Mouse (Mus musculus) megakaryocyte progenitor cell, adult 5-6 weeks (primary cell): ENCODE results near the gene Sycp2l. TPM values are rescaled to one million over a fixed set of nuclear protein-coding genes. Genes with fewer than 3 reads are reported as not detected.
A peak's percentile ranks its signal among the peaks of the same experiment; 100 is the strongest.
"Not testable (repeated sequence)": the region's sequence is repeated elsewhere in the genome, so short reads cannot be mapped to it uniquely, and the experiment has no call there.

Experiments
- ATAC-seq: replicated peaks from 2 replicates; pipeline ENCODE4 v1.8.0; 2016; ENCODE audit warnings: mild to moderate bottlenecking, moderate TSS enrichment, inconsistent platforms; ENCODE audit not compliant: poor library complexity
- total RNA-seq, 2 experiments: library from RNA; stranded (forward) in 1 of 2; stranded (reverse) in 1 of 2; fragments of 157-497, 149-512 nt in 1 of 2; fragments of 200-1000 nt in 1 of 2; gene quantifications; 2 replicates each; pipeline versions ENCODE4 v1.2.3 to v1.2.4; 2015 to 2017

Gene Sycp2l
- total RNA-seq, 2 experiments from 2014 or later = not detected

DNA sequence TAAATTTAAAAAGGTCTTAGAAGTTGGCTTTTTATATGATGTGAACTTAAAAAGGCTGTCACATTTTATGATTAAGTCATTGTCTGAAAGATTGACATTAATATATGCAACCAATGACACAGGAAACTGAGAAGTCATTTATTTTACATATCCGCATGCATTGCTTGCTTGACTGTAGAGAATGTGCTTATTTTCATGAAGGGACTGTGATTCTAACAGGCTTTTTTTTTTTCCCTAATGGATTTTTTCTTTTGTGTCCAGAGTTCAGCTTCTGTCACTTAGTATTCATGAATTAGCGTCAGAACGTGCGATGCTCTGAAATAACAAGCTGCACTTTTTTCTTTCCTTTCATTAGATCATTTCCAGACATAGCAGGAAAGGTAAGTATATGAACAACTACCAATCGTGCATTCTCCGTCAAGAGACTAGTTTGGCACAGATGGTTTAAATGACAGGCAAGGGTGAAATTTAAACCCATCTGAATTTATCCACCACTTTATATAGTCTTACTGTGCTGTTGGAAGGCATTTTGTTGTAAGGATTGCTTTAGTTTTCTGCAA is 9.6 kb downstream of the Sycp2l start:
- ATAC-seq = no peak

DNA sequence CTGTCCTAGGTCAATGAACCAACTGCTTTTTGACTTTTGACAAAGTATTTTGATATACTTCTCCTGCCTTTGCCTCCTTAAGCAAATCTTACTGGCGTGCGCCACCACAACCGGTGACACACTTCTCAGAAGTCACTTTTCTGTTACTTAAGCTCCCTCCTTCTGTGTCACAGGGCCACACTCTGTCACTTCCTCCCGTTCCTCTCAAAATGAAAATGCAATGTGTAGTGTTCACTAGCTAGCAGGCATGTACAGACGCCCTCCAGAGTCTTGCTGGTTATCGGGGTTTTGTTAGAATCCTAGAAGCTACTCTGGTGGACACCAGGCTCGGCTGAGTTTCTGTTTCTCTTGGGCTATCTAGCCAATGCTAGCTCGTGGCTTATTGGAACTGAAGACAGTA is 14.2 kb downstream of the Sycp2l start:
- peak; percentile 54 for ATAC-seq

DNA sequence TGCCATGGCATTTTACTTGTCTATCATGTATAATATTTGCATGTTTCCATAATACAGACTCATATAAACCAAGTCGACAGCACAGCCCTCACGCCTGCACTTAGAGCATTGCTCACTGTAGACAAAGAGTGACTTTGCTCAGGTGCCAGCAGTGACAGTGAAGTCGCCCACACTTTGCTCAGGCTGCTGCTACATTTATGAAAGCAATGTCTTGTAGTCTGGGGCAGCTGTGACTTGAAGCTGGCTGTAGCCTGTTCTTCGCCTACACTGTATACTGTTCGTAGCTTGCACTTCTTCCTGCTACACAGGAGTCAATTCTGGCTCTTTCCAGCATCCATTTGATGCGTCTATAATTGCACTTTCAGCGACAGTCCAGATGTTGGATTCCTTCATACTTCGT is 15.0 kb downstream of the Sycp2l start:
- no peak for ATAC-seq

DNA sequence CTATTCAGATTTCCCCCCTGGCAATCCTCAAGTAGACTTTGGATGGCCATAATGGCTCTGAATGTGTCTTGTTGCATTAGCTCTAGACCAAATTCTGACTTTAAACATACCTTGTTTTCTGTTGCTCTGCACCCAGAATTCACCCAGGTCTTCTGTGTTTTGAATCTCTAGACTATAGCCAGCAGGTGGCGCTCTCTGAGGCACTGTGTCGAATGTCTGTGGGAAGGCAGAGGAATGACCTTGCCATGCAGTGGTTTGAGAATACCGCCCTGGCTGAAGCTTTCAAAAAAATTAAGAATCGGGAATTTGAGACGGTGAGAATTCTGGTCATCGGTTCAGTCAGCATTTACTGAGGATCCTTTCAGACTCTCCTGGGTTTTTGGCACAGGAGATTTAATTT is 20.8 kb downstream of the Sycp2l start:
- peak; percentile 75 for ATAC-seq

DNA sequence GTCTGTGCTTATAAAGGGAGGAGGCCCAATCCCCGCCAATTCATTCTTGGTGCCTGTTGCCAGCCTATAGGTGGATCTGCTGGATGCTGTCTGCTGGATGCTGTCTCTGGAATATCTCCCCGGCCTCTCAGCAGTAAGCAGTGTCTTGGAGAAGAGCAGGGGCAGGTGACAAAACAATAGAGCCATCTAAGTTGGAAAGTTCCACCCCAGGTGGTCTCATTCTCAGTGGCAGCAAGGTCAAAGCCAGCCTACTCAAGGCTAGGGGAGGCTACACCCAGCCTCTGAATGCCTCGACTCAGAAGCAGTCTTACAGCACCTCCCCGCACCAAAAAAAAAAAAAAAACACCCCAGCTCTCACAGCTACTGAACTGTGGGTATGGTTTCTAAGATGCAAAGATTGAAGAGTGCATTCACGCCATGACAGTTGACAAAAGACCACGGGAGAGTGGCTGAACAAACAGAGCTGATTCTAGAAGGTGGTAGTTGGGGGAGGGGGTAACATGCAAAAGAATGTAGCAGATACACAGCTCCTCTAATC is 31.4 kb downstream of the Sycp2l start:
- no peak for ATAC-seq

DNA sequence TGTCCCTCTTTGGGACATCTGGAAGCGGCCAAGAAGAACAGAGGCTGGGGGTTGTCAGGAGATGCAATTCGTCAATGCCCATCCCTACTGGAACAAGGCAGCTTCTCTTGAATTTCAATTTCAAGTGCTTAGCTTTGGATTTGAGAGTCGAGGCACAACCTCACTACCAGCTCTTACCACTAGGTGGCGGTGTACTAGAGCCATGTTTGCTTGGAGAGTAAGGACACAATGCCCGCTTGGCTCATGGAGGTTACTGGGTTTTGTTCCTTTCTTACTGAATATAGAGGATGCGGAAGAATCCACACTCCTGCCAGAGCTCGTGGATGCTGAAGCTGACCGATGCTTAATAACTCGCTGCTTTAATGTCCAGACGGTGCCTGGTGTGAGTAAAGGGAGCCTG is 32.2 kb downstream of the Sycp2l start:
- peak; percentile 57 for ATAC-seq

DNA sequence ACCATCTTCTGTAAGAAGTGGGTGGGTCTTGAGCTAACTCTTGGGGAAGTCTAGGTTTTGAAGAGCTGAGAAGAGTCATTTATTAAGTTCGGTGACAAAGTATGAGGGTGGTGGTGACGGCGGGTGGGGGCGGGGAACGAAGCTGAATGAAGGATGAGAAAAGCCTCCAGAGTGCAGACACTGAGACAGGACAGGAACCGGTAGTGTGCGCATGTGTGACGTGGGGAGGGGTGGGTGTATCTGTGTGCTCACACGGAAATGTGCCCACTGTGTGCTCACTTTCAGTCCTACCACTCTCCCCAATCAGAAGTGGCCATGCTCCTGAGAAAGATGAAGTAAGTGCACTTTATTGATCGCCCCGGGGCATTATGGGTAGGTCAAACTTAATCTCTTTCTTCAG is 39.0 kb downstream of the Sycp2l start:
- ATAC-seq = no peak

DNA sequence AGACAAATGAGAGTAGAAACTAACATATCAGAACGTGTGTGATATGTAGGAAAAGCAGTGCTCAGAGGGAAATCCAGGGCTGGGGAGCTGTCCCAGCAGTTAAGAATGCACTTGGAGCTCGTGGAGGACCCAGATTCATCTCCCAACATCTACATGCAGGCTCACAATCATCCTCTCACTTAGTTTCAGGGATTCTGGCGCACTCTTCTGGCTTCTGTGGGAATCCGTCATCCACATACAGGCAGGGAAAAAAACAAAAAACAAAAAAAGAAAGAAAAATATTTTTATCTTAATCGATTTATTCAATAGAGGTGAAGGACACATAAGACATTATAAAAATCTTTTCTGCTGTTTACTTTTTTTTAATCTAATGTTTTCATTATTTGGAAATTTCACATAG is 44.3 kb downstream of the Sycp2l start:
- no peak for ATAC-seq

DNA sequence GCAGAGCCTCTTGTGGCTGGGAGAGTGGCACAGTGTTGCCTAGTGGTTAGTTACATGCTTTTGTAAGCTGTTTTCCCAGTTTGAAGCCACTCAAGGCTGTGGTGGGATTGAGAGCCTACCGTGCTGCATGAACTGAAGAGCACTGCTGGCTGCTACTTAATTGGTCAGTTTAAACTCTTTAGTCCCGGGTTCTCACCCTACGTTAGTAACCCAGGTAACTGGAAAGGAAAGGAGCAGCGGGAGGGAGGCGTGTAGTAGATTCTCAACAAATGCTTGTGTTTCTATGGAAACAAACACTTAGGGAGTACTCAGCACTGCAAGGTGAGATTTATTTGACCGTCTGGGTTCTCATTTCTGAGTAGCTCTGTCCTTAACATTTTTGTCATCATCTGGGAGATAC is 73.8 kb downstream of the Sycp2l start:
- ATAC-seq = no peak

DNA sequence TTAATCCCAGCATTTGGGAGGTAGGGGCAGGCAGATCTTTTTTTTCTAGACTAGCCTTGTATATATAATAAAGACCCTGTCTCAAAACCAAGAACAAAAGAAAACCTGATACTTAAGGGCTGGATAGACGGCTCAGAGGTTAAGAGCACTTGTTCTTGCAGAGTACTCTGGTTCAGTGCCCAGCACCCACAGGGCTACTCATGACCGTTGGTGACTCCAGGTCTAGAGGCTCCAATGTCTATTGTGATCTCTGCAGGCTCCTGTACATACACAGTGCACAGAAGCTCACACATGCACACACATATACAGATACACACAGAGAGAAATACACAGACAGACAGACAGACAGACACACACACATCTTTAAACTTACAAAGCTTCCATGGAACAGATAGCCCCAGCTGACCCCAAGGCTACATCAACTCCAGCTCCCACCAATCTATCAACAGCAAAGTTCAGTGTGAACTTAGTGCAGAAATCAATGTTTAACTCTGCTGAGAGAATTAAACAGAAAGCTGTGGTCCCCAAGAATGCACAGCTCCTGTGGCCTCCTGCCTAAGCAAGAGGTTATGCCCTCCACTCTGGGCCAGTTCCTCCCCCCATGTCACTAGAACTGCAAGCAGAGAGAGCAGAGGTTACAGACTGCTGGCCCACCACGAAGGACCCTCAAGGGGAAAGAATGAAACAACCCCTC is 81.7 kb downstream of the Sycp2l start:
- ATAC-seq = no peak

DNA sequence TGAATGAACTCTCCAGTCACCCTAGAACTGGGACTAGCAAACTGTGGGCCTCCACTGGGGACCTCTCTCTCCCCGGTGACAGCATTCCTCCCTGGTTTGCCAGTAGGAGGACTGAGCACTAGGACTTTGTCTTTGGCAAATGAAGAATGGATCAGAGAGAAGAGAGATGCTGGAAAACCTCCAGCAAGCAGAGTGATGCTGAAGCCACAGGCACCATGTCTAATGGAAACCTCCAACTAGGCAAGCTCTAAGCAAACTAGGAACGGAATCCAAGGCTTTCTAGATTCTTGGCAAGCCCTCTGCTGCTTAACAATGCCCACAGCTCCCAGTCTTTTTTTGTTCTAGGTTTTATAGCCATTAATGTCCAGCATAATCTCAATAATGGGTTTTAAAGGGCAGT is 86.8 kb downstream of the Sycp2l start:
- no peak for ATAC-seq

DNA sequence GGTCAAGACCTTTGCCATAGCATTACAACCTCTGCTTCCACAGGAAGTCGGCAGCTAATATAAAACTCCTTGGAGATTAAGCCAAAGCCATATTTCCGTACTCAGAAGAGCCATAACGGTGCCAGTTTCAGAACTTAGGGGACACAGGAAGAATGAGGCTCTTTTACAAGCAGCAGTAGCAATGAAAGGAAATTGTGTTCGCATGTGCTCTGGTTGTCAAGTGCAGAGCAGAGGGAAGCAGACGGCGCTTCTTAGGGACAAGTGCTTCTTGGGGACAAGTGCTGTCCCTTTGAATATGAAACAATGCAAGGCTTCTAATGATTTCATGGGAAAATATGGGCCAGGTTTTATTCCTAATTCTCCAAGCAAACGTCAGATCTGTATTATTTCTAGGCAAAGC is 89.2 kb downstream of the Sycp2l start:
- no peak for ATAC-seq

DNA sequence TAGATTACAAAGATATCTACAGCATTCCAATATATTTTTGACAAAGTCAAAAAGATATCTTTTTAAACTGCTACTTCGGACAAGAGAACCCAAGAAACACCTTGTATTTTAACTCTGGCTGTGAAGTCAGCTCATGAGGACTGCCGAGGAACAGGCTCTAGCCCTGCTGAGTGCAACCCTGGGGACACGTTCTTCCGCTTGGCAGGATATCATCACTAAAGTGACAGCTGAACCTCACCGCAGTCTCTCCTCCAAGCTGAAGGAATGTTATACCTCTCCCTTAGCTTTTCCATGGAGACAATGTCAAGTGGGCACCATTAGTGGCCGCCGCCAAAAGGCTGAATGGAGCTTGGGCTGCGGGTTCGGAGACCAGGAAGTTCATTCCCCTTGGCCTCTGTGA is 89.6 kb downstream of the Sycp2l start:
- no peak for ATAC-seq

DNA sequence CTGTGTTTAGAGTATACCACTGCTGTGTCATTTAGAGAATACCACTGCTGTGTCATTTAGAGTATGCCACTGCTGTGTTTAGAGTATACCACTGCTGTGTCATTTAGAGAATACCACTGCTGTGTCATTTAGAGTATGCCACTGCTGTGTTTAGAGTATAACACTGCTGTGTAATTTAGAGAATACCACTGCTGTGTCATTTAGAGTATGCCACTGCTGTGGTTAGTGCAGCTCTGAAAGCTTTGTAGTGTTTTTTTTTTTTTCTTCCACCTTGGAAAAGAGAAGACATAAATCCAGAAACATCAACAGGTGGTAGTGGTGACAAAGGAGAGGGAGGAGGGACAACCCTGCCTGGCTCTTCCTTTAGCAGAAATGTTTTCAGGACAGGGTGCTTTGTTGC is 91.5 kb downstream of the Sycp2l start:
- not testable (repeated sequence) for ATAC-seq

DNA sequence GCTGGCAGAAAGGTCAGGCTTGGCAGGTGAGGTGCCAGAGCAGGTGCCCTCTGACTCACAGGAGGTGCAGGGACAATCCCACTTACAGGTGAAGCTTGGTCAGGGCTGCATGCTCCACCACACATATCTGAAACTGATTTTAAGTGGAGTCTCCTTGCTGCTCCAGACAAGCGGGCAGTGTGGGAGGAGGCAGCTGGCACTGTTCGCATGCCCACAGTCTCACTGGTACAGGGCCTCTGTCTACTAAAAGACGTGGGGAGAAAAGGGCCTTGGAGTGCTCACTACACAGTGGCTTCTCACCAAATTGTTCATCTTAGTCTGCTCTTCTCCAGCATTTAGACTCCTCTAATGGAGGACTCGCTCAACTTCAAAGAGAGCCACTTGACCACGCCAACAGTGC is 92.1 kb downstream of the Sycp2l start:
- no peak for ATAC-seq

DNA sequence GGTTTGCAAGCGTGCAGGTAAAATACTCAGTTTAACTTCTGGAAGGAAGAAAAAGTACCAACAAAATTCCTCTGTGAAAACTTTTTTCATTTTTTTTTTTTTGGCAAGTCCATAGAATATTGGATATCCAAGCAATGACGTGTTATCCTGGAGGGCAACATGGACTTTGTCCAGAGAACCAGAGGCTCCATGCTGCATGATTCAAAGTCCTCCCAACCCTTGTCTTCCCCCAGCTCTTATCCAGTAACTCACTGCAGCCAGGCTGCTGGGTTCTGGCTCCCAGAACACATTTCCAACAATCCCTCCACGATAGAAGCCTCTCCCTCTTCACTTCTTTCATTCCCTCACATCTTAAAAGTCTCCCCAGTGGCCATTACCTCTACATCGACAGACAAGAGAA is 97.2 kb downstream of the Sycp2l start:
- ATAC-seq = no peak

DNA sequence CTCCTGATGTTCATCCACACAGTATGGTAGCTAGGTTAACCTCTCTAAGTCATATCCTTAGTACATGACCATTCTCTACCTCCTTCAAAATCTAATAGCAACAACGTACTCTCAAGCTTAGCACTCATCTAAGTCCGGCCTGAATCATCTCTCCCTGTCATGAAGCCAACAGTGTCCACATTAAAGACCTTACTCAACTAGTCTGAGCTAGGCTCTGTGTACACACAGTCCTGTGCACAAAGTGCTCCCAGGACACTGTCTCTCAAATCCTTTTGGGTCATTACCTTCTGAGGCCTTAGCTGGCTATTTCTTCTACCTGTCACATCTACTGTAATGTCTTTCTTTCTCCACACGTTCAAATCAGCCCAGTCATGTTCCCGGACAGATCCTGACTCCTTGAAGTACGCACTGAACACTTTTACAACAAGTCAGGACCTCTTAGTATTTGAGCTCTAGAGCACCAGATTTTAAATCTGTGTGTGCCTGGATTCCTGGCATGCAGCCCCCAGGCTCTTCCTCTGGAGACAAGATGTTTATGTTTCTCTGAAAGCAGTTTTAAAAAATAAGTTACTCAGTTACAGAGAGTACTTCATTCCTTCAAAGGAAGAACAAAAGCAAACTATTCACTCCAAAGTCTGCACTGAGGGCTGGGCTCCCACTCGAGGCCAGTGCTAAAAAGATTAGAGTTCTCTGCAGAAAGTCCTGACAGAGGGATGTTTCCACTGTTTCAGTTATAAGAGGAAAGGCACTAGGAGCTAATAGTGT is 98.6 kb downstream of the Sycp2l start:
- no peak for ATAC-seq

DNA sequence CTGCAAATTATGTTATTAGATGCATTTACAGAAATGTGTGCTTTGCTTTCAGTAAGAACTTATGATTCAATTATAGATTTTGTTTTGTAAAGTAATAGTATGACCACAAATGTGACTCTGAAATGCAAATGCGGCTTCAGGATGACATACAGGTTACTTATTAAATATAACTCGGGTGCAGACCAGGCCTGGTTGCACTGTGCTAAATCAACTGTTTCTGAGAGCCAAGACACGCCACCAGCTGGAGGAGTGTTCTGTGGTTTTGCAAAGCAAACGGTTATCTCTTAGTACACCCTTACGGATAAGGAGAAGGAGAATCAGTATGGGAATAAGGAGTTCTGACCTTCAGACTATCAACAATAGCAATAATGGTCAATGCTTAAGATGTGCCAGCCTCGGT is 101.6 kb downstream of the Sycp2l start:
- no peak for ATAC-seq

DNA sequence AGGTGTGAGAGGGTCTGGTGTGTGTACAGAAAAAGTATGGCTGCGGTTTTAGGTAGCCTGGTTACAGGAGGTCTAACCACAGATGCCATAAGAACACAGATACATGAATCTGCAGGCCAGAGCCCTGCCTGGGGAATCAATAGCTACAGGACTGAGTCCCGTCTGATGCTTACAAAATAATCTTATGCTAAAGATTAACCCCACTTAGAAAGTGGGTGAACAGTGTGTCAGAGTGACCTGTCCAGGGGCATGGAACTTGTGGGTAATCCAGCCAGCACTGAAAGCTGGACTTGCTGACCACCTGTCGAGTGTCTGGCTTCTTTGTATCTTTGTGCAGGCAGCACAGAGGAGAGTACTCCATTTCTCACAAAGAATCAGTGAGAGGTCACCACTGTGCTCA is 102.1 kb downstream of the Sycp2l start:
- ATAC-seq = no peak

DNA sequence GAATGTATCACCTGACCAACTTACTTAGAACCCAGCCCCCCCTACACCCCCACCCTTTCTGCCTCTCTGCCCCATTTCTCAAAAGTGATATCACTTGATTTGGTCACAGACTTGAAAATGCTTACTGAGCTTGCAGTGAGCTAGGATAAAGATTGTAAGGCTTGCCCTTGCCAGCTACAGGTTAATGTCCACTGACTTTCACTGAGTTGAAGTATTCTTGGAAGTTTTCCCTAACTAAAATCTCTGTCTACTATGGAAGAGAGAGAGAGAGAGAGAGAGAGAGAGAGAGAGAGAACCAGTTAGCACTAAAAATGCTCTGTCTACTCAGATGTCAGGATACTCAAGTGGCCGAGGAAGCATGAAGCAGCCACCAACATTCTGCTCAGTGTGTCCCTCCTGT is 104.9 kb downstream of the Sycp2l start:
- no peak for ATAC-seq

DNA sequence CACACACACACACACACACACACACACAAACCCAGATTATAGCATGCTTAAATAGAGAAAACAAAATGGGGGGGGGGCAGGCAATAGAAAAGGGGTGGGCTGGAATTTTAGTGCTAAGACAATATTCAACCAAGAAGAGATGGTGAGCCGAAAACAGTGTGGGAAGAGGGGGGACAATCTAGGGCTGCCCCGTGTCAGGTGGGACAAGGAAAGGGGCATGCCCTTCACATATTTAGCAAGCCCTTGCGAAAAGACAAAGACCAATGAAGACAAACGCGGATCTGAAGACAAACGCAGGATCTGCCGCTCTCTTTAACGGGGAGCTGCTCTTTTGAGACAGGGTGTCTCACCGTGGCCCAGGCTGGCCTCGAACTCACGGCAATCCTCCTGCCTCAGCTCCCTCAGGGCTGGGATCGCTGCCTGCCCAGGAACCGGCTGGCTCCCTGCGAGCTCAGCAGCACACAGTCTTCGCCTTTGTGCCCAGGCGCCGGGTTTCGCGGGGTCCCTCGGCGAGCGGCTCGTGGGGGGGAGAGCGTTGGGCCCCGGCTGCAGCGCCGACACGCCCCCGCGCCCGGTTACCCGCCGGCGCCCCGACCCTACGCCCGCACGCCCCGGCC is 105.7 kb downstream of the Sycp2l start:
- peak; percentile 10; the same call in 1 of the 2 replicates for ATAC-seq
